Mouse (Mus musculus) ovary, postnatal 10 days (tissue): Measurements from ENCODE around the gene Engase.
A peak's percentile ranks its signal among the peaks of the same experiment; 100 is the strongest.

ENCODE experiments used
- DNase-seq: peaks from one replicate; pipeline ENCODE4 v3.0.0; 2022; ENCODE audit warnings: low spot score

The Engase gene

DNA sequence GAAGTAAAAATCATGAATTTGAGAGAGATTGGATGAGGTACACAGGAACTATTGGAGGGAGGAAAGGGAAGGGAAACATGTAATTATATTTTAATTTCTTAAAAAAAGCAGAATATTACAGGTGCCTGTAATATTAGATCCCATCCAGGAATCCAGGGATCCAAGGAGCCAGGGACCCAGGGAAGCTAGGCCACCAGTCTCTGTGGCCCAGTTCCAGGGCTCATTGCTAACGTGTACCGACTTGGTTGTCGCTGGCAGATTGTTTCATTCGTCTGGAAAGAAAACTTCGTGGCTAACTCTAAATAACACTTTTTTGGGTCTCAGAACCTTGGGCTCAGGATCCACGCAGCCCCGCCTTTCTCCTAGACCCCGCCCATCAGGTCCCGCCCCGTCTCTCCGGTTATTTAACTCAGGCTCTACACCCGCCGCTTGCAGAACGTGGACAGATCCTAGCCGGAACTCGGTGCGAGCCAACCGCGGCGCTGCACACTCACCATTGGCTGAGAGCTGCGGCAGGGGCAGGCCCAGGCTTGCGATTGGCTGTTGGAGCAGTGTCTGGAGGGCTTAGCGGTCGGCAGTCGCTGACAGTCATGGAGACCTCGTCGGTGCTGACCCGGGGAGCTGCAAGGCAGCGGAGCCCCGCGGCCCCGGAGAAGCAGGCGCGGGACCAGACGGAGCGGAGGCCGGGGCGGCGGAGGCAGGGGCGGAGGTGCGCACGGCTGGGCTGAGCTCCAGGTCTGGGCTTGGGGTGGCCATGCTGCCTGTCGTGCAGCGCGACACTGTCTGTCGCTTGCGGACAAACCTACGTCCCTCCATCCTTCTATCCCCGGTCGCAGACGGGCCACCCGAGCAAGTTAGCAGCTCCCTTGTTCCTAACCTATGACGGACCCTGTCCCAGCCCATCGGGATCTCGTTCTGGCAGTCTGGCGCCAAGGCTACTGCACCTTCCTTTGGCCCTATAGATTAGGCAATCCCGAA lies at the start of gene Engase:
Gene Engase, plus strand, starts transcription at position 434 of the 978 bp plus-strand sequence.
- DNase-seq: peak; percentile 88

DNA sequence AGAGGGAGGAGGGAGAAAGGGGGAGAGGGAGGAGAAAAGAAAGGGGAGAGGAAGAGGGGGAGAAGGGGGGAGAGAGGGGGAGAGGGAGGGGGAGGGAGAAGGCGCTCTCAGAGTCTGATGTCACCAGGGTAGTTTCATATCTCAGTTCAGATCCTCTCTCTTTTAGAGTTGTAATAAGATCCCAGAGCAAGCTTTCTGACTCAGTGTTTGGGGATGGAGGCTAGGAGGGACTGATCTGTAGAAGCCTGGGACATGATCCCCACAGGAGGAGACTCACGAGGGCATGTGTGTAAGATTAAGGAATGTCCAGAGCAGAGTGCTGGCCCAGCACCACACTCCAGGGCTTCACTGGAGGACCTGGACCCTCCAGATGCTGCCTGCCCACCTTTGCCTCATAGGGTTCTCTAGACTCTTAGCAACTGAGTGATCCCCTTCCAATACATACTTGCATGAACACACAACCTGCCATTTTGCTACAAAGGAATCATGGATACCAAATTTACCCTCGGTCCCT lies 49.3 kb upstream of the Engase start:
- DNase-seq: no peak

DNA sequence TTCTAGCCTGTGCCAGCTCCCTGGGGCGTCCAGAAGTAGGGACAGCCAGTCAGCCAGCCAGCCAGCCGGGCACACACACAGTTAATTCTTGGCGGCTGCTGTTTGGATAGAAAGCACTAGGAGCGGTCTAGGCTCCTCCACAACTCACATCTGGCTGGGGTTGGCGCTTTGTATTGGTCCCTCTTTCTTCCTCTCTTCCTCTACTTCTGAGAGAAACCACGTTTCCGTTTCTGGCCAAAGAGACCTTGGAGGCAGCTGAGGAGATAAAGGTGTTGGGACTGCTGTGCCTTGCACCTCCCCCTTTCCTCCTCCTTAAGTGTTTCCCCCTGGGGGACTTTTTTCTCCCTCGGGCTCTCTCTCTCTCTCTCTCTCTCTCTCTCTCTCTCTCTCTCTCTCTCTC lies 48.6 kb upstream of the Engase start, which contains the start of gene C1qtnf1:
Gene C1qtnf1, plus strand, starts transcription at position 218 of the 400 bp plus-strand sequence.
- DNase-seq: no peak

- no peak for DNase-seq
Observed at GRCm38 (mm10) chr11:118428460-118428868, 48.2 kb upstream of the Engase start.

GRCm38 (mm10) chr11:118428944-118429709 lies 47.5 kb upstream of the Engase start:
- DNase-seq: no peak

- DNase-seq: no peak
Observed at GRCm38 (mm10) chr11:118430291-118430885, 46.2 kb upstream of the Engase start.

GRCm38 (mm10) chr11:118431100-118431948 lies 45.3 kb upstream of the Engase start:
- DNase-seq: no peak

DNA sequence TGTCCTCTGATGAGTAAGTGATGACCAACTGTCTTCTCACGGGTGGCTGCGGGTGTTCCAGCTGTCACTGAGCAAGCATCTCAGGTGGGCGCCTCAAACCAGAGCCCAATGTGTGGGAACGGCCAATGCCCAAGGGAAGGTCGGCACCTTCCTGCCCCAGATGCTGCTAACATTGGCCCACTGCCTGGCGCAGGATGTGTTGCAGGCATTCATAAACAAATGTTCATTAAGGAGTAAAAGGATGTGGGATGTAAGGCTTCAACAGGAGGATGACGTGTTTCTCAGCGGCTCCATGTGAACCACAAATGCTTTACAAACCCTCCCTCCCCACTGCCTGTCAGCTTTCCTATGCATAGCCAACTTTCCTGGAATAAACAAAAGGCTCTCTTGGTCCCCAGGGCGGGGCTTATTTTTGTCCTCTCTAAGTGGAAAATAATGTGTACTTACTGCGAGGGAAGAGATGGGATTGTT lies 43.2 kb upstream of the Engase start:
- DNase-seq: no peak

DNA sequence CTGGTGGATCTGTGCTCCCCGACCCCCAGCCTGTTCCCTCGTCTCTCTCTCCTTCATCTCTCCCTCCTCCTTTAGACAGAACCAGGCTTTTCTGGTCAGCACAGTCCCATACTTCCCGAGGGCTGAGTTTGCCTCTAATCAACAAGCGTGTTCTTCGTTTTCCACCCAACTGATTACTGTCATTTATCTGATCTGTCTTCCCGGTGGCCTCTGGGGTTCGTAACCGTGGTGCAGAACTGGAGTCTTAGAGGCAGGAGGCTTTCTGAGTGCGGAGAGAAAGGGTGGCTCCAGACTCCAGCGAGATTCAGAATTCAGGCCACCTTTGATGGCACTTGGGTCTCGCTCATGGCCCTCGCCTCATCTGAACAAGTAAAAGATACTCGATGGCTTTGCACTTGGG lies 42.5 kb upstream of the Engase start:
- no peak for DNase-seq

GRCm38 (mm10) chr11:118436471-118436935 lies 40.1 kb upstream of the Engase start:
- no peak for DNase-seq

GRCm38 (mm10) chr11:118438665-118439414 lies 37.8 kb upstream of the Engase start:
- DNase-seq: no peak

GRCm38 (mm10) chr11:118442691-118443090 lies 33.9 kb upstream of the Engase start:
- no peak for DNase-seq

GRCm38 (mm10) chr11:118443201-118443970 lies 33.2 kb upstream of the Engase start:
- peak; percentile 69 for DNase-seq

DNA sequence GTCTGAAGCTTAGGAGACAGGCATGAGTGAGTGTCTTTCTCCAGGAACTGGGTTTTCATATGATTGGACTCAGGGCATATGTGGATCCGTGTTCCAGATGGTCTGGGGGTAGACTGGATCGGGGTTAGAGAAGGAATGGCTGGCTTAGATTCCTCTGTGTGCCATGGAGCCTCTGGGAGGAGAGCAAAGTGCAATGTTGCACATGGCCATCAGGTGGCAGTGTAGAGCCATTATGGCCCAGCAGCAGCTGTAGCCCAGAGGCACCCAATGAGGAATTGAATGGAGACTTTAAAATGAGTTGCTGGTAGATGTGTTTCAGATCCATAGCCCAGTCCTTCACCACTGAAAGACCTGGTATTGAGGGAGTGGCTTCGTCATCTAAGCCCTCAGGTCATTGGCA lies 30.8 kb upstream of the Engase start:
- DNase-seq: no peak

DNA sequence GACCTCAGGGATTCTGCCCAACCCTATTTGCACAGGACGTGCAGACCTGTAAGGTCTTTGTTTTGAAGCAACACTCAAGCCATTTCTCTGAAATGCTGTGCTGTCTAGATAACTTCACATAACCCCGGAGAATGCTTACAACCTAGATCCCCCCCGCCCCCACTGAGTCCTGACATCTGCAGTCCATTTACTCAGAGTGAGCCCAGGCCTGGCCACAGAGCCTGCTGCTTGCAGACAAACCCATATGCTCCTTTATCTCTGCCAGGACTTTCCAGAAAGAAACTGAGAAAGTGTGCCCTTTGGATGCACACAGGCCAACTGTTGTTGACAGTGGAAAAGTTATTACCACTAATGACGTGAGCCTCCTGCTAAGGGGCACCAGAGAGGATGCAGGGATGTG lies 29.3 kb upstream of the Engase start:
- no peak for DNase-seq

DNA sequence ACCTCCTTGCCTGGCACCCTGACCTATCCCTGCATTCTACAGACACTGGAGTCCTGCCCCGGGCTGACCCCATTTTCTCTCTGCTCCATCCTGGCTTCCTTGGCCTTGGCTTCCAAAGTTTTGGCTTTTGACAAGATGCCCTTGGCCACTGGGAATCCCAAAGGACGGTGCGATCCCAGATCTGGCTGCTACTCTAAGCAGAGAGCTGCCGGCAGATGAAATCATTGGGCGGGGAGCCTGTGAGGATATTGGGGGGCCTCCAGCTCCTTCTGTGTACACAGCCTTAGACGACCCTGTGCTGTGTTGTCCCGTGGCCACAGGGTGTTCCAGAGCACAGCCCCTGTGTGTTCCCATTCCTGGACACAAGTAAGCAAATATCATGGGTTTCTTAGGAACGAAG lies 28.2 kb upstream of the Engase start:
- no peak for DNase-seq

- DNase-seq: no peak
Observed at GRCm38 (mm10) chr11:118451211-118451610, 25.4 kb upstream of the Engase start.

DNA sequence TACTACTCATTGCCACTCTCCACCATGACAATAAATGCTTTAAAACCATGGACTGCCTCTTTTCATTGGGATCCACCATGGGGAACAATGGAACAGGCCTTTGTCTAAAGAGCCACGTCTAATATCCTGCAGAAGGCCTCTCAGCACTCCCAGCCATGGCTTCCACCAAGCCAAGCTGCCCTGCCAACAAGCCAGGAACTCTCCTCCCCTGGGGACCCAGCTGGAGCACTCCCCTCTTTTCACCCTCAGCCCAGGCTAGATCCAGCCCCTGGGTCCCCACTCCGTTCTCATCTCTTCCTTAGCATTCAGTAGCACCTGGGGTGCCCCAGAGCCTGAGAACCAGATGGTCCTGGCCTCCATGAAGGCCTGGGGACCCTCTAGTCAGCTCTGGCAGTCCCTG lies 23.7 kb upstream of the Engase start:
- no peak for DNase-seq

GRCm38 (mm10) chr11:118453886-118454671 lies 22.6 kb upstream of the Engase start:
- DNase-seq: no peak
